Mouse (Mus musculus) spleen, adult 2 months (tissue): Measurements from ENCODE around the gene S100a11.

Experiments used
- CTCF ChIP-seq: fragments of 200-500 bp; IDR thresholded peaks from 2 replicates; pipeline ENCODE4 v1.5.1; 2011; ENCODE audit warnings: mild to moderate bottlenecking, inconsistent platforms; ENCODE audit not compliant: insufficient read depth, insufficient read length, insufficient replicate concordance; ENCODE audit errors: extremely low read depth
- POLR2A ChIP-seq: fragments of 200-500 bp; IDR thresholded peaks from 2 replicates; pipeline ENCODE4 v1.6.1; 2011; ENCODE audit warnings: low read depth, low read length, inconsistent platforms

DNA sequence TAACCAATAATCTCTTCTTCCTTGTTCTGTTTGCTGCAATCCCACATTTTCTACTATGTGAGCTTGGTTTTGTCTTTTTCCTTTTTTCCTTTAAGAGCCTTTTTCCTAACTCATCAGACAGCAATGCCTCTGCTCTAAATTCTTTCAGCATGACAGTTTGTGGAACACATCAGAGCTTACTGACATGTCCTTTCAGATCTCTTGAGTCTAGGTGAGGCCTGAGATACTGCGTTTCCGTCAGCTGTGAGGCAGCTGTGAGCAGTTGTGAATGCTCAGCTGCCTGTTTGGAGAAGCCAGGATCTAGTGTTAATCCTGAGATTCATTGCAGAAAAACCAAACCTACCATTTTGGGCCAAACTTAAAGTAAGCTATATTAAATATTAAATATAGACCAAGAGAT is 18.2 kb downstream of the S100a11 start:
- no peak for TF ChIP-seq POLR2A
- TF ChIP-seq CTCF = no peak
